Mouse (Mus musculus) limb, embryonic 10.5 days (tissue): ENCODE data around the gene Fgfr2. TPM values are rescaled to one million over a fixed set of nuclear protein-coding genes. Genes with fewer than 3 reads are reported as not detected.

Experiments
- DNase-seq: peaks from one replicate; pipeline ENCODE4 v3.0.0-alpha.2; 2017; ENCODE audit warnings: low spot score
- H3K27ac ChIP-seq: fragments of 300-500 bp; sonication (generic); 2 replicates; pipeline ENCODE4 v1.5.1; 2016; ENCODE audit warnings: mild to moderate bottlenecking
- H3K27me3 ChIP-seq: fragments of 300-500 bp; sonication (generic); 2 replicates; pipeline ENCODE4 v1.6.1; 2016; ENCODE audit warnings: low read depth, mild to moderate bottlenecking; ENCODE audit not compliant: poor library complexity, severe bottlenecking
- H3K36me3 ChIP-seq: fragments of 300-500 bp; sonication (generic); 2 replicates; pipeline ENCODE4 v1.6.1; 2016; ENCODE audit warnings: mild to moderate bottlenecking, moderate library complexity
- H3K4me1 ChIP-seq: fragments of 300-500 bp; sonication (generic); 2 replicates; pipeline ENCODE4 v1.6.1; 2016
- H3K4me3 ChIP-seq: fragments of 300-500 bp; sonication (generic); 2 replicates; pipeline ENCODE4 v1.5.1; 2016; ENCODE audit warnings: mild to moderate bottlenecking, moderate library complexity
- H3K9me3 ChIP-seq: fragments of 300-500 bp; sonication (generic); replicated peaks from 2 replicates; pipeline ENCODE4 v1.6.1; 2016; ENCODE audit warnings: mild to moderate bottlenecking
- WGBS: fragments of 180-500 bp; shearing (Covaris S2); methylation state at CpG from one replicate; pipeline ENCODE4 v1.1.7; 2016; 5-methylcytosine and 5-hydroxymethylcytosine counted together
- polyA plus RNA-seq: library from polyadenylated mRNA; unstranded; fragments of >200 nt; fragmentation: Nextera tagmentation; extraction: Ambion mirVana; gene quantifications from 2 replicates; pipeline ENCODE4 v1.2.1, GENCODE M21; 2016

Gene Fgfr2
- polyA plus RNA-seq, 1 experiment from 2014 or later: 64.4 TPM

- Histone ChIP-seq H3K9me3 (no peaks in the 10 kb centered on the region), H3K36me3 (peaks cover 29% of the 10 kb centered on the region), H3K4me1 (peaks cover 17% of the 10 kb centered on the region), H3K4me3 (no peak overlapping the region), H3K27me3 (no peaks in the 10 kb centered on the region), H3K27ac (no peak overlapping the region)
- WGBS: 57% methylated on average over 21 of the region's 21 CpGs
- DNase-seq: no peak
These were observed 2907.6 kb downstream of the Fgfr2 start for GRCm38 (mm10) chr7:130215348-130216252.

DNA sequence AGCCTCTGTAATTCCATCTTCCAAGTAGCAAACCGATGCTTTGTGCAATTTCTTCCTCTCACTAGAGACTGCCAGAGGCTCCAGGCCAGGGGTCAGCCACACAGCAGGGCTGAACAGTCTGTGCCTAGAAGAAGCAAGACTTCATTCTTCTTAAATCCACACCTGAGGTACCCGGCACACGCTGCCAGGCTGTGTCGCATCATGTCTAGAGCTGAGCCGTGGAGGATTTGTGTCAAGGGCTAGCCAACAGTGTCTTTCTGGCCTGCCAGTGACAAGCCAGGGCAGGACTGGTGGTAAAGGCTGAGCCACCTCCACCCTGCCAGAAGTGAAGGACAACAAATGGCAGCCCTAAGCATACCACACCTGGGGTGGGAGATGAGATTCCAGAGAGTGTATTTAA is 2910.0 kb downstream of the Fgfr2 start:
- H3K4me1 ChIP-seq: peaks cover 13% of the 10 kb centered on the region
- 96% methylated on average over 5 of the region's 5 CpGs for WGBS
- H3K27ac ChIP-seq: no peak overlapping the region
- peaks cover 36% of the 10 kb centered on the region for H3K36me3 ChIP-seq
- no peaks in the 10 kb centered on the region for H3K9me3 ChIP-seq
- no peak overlapping the region for H3K4me3 ChIP-seq
- no peaks in the 10 kb centered on the region for H3K27me3 ChIP-seq
- no peak for DNase-seq

DNA sequence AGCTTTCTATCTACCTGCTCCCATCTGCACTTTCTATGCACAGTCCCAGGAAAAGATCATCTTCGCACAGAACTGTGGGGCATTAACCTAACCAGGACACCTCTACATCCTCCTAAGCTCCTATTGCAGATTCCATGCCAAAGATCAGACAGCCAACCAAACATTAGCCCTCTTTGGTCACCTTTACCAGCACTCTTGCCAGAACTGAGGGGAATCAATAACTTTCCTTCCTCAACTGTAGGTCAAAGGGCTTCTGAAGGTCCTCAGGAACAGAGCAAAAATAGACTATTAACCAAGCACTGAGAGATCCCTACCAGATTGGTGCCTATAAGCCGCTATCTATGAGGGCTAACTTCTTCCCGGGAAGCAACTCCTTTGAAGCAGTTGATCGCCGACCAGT is 2911.7 kb downstream of the Fgfr2 start:
- no peak for DNase-seq
- Histone ChIP-seq H3K36me3 (peaks cover 34% of the 10 kb centered on the region), H3K4me1 (peaks cover 25% of the 10 kb centered on the region), H3K27me3 (no peaks in the 10 kb centered on the region), H3K27ac (no peak overlapping the region), H3K9me3 (no peaks in the 10 kb centered on the region), H3K4me3 (no peak overlapping the region)
- WGBS: 87% methylated on average over 5 of the region's 5 CpGs

GRCm38 (mm10) chr7:130208601-130209000 is 2914.5 kb downstream of the Fgfr2 start:
- 87% methylated on average over 4 of the region's 4 CpGs for WGBS
- H3K27me3 ChIP-seq: no peaks in the 10 kb centered on the region
- no peaks in the 10 kb centered on the region for H3K9me3 ChIP-seq
- peaks cover 28% of the 10 kb centered on the region for H3K36me3 ChIP-seq
- no peak overlapping the region for H3K27ac ChIP-seq
- DNase-seq: no peak
- H3K4me3 ChIP-seq: no peak overlapping the region
- H3K4me1 ChIP-seq: peaks cover 27% of the 10 kb centered on the region

DNA sequence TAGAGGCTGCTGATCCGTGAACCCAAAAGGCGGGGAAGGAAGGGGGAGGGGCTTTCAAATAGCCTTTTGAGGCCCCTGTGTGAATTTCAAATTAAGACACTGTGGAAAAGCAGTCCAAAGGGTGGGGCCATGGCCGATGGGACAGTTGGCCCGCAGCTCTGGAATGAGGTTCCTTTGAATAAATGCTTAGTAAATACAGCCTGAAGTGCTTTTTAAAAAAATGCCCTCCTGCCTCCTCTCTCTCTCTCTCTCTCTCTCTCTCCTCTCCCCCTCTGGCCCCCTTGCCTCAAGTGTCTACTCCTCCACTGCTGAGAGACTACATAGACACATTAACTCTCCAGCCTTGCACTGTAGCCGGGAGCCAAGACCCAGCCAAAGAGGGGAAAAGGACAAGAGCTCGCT is 2917.0 kb downstream of the Fgfr2 start:
- WGBS: 60% methylated on average over 6 of the region's 6 CpGs
- 0 out of 2 replicates have a peak overlapping the region, but pooled peaks have one; percentile 25 for H3K27ac ChIP-seq
- H3K9me3 ChIP-seq: no peaks in the 10 kb centered on the region
- DNase-seq: no peak
- peaks cover 27% of the 10 kb centered on the region for H3K4me1 ChIP-seq
- H3K27me3 ChIP-seq: no peaks in the 10 kb centered on the region
- H3K36me3 ChIP-seq: peaks cover 9% of the 10 kb centered on the region
- no peak overlapping the region for H3K4me3 ChIP-seq

- H3K4me3 ChIP-seq: no peak overlapping the region
- no peaks in the 10 kb centered on the region for H3K27me3 ChIP-seq
- H3K27ac ChIP-seq: 0 out of 2 replicates have a peak overlapping the region, but pooled peaks have one; percentile 14
- H3K36me3 ChIP-seq: peaks cover 15% of the 10 kb centered on the region
- peaks cover 31% of the 10 kb centered on the region for H3K4me1 ChIP-seq
- no peaks in the 10 kb centered on the region for H3K9me3 ChIP-seq
- WGBS: 88% methylated on average over 7 of the region's 7 CpGs
- DNase-seq: no peak
These were observed 2918.0 kb downstream of the Fgfr2 start for GRCm38 (mm10) chr7:130205140-130205539.

- Histone ChIP-seq H3K27me3 (no peaks in the 10 kb centered on the region), H3K4me1 (peaks cover 16% of the 10 kb centered on the region), H3K4me3 (no peak overlapping the region), H3K36me3 (peaks cover 34% of the 10 kb centered on the region), H3K9me3 (no peaks in the 10 kb centered on the region), H3K27ac (no peak overlapping the region)
- no peak for DNase-seq
- 55% methylated on average over 8 of the region's 8 CpGs for WGBS
These were observed 2922.1 kb downstream of the Fgfr2 start for GRCm38 (mm10) chr7:130201020-130201419.

GRCm38 (mm10) chr7:130199951-130200350 is 2923.2 kb downstream of the Fgfr2 start:
- no peak for DNase-seq

DNA sequence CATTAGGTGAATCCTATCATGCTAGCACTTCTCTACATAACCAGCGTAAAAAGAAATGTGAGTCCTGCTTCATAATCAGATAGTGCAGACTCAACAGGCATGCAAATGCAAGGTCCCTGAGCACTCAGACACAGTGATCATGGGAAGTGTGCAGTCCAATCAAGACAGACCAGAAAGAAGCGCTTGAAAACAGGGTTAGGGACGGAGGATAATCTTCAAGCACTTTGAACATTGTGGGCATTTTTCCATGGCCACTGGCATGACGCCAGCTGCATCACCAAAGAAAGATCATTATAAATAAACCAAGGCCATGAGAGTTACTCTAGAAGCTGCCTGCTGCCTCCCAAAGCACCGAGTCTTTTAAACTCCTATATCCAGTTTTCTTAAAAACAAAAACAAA is 2923.8 kb downstream of the Fgfr2 start:
- no peaks in the 10 kb centered on the region for H3K27me3 ChIP-seq
- 94% methylated on average over 5 of the region's 5 CpGs for WGBS
- no peaks in the 10 kb centered on the region for H3K9me3 ChIP-seq
- H3K4me1 ChIP-seq: peaks cover 7% of the 10 kb centered on the region; the same call in 1 of the 2 replicates
- H3K4me3 ChIP-seq: no peak overlapping the region
- H3K27ac ChIP-seq: no peak overlapping the region
- peaks cover 39% of the 10 kb centered on the region for H3K36me3 ChIP-seq
- DNase-seq: no peak

More at GRCm38 (mm10) chr7:130199951-130200350, 2923.2 kb downstream of the Fgfr2 start:
- H3K4me3 ChIP-seq: no peak overlapping the region
- WGBS: 93% methylated on average over 9 of the region's 9 CpGs
- no peaks in the 10 kb centered on the region for H3K27me3 ChIP-seq
- H3K36me3 ChIP-seq: peaks cover 39% of the 10 kb centered on the region
- no peak overlapping the region for H3K27ac ChIP-seq
- H3K9me3 ChIP-seq: no peaks in the 10 kb centered on the region
- H3K4me1 ChIP-seq: peaks cover 7% of the 10 kb centered on the region; the same call in 1 of the 2 replicates

- H3K27me3 ChIP-seq: no peaks in the 10 kb centered on the region
- no peak for DNase-seq
- no peaks in the 10 kb centered on the region for H3K9me3 ChIP-seq
- H3K36me3 ChIP-seq: peaks cover 47% of the 10 kb centered on the region
- no peak overlapping the region for H3K27ac ChIP-seq
- H3K4me1 ChIP-seq: peaks cover 15% of the 10 kb centered on the region
- WGBS: 89% methylated on average over 2 of the region's 2 CpGs
- H3K4me3 ChIP-seq: no peak overlapping the region
These were observed 2928.1 kb downstream of the Fgfr2 start for GRCm38 (mm10) chr7:130195081-130195480.

DNA sequence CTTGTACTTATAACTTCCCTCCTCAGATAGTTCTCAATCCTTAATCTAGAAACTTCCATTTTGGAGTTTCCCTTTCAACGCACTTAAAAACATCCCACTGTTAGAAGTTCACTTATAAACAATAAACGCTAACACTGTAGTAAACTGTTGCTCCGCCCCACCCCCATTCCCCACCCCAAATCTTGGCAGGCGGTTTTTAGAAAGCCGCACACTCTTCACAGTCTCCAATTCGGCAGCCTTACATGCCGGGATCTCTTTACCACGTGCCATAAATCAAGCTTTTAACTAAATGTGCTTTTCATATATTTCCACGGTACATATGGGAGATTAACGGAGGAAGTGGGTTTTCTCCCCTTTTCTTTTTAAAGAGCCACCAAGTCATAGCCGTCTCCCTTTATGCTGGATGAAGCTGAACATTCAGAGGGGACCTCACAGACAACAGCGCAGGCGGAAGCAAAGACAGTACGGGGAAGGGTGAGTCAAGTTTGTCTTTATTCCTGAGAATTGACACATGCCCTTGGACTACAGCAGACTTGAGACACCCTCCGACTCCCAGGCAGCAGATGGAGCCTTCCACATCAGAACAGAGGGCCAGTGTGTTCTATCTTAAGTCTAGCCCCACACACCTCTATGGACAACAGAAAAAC is 2932.7 kb downstream of the Fgfr2 start:
- Histone ChIP-seq H3K4me1 (peaks cover 22% of the 10 kb centered on the region), H3K36me3 (peaks cover 43% of the 10 kb centered on the region)

DNA sequence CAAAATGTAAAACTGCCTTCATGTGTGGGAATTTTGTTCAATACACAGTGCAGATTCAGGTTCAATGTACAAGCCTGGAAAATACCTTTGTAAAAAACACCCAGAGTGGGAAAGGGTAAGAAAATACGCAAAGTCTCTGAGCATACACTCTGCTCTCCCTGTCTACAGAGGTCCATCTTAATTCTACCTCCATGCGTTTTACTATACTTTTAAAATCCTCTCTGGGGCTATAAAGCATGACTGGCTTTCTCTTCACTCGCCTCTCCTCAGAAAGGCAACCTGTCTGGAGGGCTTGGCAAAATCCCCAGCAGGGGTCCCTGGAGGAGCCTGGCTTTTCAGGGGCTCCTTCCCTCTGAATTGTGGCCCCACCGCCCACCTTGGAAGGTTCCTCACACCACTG is 2933.2 kb downstream of the Fgfr2 start:
- WGBS: 63% methylated on average over 4 of the region's 4 CpGs
- H3K4me1 ChIP-seq: peaks cover 24% of the 10 kb centered on the region
- peaks cover 49% of the 10 kb centered on the region for H3K36me3 ChIP-seq
- no peak overlapping the region for H3K4me3 ChIP-seq
- H3K9me3 ChIP-seq: no peaks in the 10 kb centered on the region
- no peaks in the 10 kb centered on the region for H3K27me3 ChIP-seq
- DNase-seq: no peak
- H3K27ac ChIP-seq: peak overlapping the region; percentile 61; the same call in 1 of the 2 replicates

More for the DNA sequence above, 2932.7 kb downstream of the Fgfr2 start:
- Histone ChIP-seq H3K27me3 (no peaks in the 10 kb centered on the region), H3K9me3 (no peaks in the 10 kb centered on the region), H3K27ac (peak overlapping the region; percentile 61; the same call in 1 of the 2 replicates), H3K4me3 (no peak overlapping the region)
- WGBS: 54% methylated on average over 15 of the region's 15 CpGs
- DNase-seq: no peak

- Histone ChIP-seq H3K36me3 (peaks cover 63% of the 10 kb centered on the region), H3K27me3 (no peaks in the 10 kb centered on the region), H3K27ac (no peak overlapping the region), H3K4me1 (peaks cover 27% of the 10 kb centered on the region), H3K4me3 (no peak overlapping the region), H3K9me3 (no peaks in the 10 kb centered on the region)
- DNase-seq: no peak
- 96% methylated on average over 2 of the region's 2 CpGs for WGBS
These were observed 2935.0 kb downstream of the Fgfr2 start for GRCm38 (mm10) chr7:130188108-130188507.
